Mouse (Mus musculus) embryo, embryonic 10 days (tissue): Measurements from ENCODE around the gene Dido1.
"Not testable (repeated sequence)": the region's sequence is repeated elsewhere in the genome, so short reads cannot be mapped to it uniquely, and the experiment has no call there.

ENCODE experiments used
- DNase-seq: peaks from one replicate; pipeline ENCODE4 v3.0.0-alpha.2; 2015; ENCODE audit warnings: low spot score

The Dido1 gene

DNA sequence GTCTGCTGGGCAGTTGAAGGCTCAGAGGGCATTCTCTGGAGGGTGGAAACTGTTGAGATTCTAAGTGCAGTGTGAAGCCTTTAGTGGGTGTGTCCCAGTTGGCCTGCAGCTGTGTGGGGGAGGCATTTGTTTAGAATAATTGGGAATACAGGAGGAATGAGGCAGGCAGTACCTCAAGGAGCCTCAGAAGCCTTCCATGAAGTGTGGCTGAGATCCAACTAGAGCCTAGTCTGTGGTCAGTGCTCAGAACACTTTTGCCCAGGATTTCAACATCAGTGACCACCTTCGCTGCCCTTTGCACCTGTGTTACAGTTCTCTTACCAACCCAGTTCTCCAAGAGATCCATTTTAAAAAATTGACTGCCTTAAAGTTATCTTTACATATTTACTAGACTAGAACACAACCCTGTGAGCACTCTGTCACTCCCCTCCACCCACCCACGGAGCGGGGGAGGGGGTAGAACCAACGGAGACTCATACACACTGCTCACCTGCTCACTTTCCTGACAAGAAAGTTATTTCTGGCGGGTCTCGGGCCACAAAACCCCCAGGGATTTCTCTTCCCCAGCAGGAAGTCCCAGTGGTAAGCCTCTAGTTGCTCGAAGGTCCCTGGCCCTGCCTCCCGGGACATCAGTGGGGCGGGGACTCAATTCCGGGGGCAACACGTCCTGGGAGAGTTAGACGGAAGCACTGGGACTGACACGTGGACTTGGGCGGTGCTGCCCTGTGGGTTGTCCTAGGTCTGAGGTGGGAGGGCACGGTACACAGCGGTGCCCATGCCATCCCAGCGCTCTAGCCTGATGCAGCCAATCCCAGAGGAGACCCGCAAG lies 15.0 kb upstream of the Dido1 start, which contains the start of gene Slc17a9:
Slc17a9 (plus strand) TSS at position 679 of the 829 bp plus-strand sequence.
- DNase-seq = no peak

GRCm38 (mm10) chr2:180723865-180724264 lies 14.1 kb upstream of the Dido1 start:
- no peak for DNase-seq

- not testable (repeated sequence) for DNase-seq
Observed at GRCm38 (mm10) chr2:180722748-180723147, 12.9 kb upstream of the Dido1 start.

GRCm38 (mm10) chr2:180712037-180712689 lies 2.4 kb upstream of the Dido1 start:
- DNase-seq = no peak

- DNase-seq = no peak
Observed at GRCm38 (mm10) chr2:180711527-180711926, 1.7 kb upstream of the Dido1 start.

- peak; percentile 12 for DNase-seq
Observed at GRCm38 (mm10) chr2:180710276-180711155, 717 bp upstream of the Dido1 start.

DNA sequence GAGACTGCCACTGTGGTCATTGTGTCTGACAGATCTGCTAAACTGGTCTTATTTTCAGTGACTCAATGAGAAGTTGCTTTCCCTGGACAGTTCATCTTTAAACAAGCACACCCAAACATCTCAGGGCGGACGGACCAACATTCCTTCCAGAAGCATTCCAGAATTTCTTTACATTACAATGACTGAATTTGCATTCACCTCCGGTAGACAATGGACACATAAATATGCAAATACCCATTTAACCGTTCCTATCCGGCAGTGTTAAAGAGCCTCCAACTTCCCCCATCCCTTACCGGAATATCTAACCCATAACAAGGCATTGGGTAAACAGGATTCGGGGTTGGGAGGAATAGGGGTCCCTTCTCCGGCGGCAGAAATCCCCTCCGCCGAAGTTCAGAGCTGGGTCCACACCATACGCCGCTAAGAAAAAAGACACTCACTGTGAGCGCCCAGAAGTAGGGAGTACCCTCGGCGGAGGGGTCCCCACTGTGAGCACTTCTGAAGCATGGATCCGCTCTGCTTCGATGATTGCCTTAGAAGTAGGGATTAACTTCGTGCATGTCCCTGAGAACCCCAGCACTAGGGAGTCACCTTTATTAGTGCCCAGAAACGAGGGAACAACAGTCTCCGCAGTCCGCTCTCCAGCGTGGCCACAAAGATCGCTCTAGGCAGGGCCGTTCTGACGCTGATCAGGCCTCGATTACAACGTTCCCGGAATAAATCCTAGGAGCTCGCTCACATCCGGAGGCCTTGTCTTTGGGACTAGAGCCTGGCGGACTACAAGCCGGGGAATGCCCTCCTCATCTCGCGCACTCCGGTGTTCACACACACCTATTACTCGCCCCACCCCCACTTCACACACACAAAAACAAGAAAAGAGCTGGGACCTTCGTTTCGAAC lies 526 bp downstream of the Dido1 start:
- DNase-seq = no peak

- DNase-seq = no peak
Observed at GRCm38 (mm10) chr2:180705975-180706374, 3.8 kb downstream of the Dido1 start.

GRCm38 (mm10) chr2:180705066-180705465 lies 4.7 kb downstream of the Dido1 start:
- DNase-seq = no peak

- DNase-seq = no peak
Observed at GRCm38 (mm10) chr2:180704591-180704990, 5.2 kb downstream of the Dido1 start.

- DNase-seq = no peak
Observed at GRCm38 (mm10) chr2:180703645-180704359, 6.0 kb downstream of the Dido1 start.

DNA sequence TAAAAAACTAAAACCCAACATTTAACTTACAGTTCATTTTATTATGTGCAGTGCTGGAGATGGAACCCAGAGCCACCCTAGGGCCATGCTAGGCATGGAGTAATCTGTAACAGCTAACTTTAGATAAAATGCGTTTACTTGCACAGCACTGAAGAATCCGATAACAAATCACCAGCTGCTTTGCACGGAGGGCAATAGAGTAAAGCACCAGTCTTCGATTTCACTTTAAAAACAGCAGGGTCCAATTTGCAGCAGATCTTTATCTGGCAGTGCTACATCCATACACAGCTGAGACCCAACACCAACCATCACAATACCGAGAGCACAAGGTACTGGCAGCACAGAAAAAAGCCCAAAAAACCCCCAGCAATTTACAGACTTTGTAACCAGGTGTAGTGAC lies 6.6 kb downstream of the Dido1 start:
- no peak for DNase-seq

- no peak for DNase-seq
Observed at GRCm38 (mm10) chr2:180702701-180703149, 7.1 kb downstream of the Dido1 start.

DNA sequence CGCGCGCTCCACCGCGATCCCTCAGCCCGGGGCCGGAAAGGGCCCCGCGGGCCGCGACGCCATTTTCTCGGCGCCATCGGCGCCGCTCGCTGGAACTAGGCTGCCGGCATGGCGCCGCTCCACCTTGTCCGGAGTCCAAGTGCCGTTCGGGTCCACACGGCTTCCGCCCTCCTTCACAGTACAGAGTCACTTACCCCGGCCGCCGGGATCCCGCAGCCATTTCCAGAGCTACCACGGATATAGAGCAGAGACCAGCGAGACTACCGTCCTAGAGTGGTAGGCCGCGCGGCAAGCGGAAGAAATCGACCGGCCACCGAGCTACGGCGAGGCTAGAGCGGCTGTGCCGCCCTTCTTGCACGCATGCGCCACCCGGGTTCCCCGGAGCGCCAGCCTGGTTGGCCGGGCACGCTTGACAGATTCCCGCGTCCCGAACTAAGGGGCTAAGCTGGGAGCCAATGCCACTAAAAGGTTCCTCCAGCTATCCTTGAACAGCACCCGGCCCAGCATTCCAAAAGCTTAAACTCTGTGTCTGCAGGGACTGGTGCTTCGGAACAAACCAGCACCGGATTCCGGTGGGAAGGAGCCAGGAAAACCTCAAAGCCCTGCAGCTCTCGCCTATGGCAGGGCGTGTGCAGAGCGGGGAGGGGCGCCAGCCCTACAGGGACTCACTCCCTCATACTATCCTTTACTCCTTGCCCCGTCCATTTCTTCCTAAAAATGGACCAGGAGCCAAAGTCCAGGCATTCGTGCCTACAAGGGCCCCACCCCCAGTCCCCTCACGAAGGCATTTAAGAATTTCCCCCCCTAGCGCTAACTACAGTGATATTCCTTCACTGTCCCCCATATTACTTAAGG lies 7.8 kb downstream of the Dido1 start:
- DNase-seq = peak; percentile 96

DNA sequence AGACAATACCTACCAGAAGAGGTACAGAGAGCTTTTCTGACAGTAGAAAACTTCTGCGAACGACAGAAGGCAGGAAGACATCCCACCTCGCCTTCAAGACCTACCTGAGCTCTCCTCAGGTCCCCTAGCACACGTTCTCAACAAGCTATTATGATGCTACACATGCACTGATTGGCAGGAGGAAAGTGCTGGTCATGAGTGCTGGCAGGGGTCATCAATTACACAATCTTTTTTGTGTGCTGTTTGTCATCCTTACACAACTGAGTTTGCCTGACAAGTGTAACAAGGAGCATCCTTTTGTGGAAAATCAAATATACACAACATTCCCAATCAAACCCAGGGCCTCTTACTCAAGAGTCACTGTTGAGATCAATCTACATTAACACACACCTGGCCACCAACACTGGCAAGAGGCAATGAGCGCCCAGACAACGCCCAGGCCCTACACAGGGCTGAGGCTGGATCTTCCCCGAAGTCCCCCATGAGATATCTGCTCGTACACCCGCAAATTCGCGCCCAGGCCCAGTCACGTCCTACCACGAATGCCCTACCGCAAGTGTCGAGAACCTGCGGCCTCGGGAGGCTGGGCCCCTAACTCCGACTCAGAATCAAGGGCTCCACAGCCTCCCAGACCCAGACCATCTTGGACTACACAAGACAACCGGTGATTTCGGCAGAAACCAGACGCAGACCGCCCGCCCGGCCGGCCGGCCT lies 8.6 kb downstream of the Dido1 start:
- DNase-seq = no peak

GRCm38 (mm10) chr2:180700457-180700856 lies 9.3 kb downstream of the Dido1 start:
- no peak for DNase-seq

DNA sequence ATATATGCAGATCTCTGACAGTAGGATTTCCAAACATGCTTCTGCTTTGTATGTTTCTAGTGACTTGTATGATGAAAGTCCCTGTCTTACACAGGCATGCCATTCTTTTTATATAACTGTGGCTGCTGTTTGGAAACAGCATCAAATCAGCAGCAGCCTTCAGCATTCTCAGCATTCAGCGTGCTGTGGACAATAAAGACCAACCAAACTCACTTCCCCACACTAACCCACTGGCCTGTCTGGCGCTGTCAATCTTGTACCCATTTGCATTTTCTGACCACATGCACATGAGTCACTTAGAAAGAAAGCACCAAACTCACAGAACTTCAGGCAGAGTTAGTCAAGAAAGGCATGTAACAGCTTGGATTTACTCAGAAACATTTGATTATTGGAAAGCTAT lies 14.6 kb downstream of the Dido1 start:
- DNase-seq = no peak

- peak; percentile 80 for DNase-seq
Observed at GRCm38 (mm10) chr2:180692630-180693029, 17.2 kb downstream of the Dido1 start.

DNA sequence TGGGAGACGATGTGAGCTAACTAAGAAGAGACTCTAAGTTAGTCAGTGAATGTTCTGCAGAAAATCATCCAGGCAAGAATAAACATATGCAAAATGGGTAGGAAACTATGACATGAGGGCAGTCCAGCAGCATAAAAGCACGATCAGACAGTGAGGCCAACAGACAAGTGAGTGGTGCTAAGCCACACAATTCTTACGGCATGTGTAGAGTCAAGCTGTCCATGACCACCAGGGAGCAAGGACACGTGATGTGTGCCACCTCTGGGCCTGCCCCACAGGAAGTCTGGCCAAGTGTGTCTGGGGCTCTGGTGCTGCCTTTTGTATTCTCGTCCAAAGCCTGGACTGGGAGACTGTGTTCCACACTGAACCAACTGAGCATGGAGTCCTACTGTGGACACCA lies 20.0 kb downstream of the Dido1 start:
- DNase-seq = no peak
